In the genomic region with DNA sequence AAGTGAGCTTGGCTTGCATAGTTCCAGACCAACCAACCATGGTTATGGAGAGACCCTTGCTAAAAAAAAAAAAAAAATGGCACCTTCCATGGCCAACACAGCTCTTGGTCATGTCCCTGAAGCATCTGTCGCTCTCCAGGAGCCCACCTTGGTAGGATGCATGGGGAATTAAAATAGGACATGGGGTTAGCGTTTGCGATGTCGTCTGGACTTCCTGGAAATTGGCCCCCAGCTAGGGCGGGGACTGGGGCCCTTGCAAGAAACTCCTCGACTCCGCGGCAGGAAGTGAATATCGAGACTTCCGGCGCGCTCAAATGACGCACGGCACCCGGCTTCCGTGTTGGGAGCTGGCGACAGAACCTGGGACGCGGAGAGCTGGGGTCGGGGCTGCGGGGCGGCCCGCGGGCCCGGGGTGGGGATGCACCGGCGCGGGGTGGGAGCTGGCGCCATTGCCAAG, we compare ENCODE assay signal across 8 mouse cellular contexts. TPM values are rescaled to one million over a fixed set of nuclear protein-coding genes. Genes with fewer than 3 reads are reported as not detected.
DNase-seq lines count a peak whose midpoint lies in the region; ATAC-seq and TF ChIP-seq lines count a peak whose summit lies in the region.

Gene Snf8, plus strand, starts transcription at position 290 of the 457 bp plus-strand sequence.

- peak; percentile 94 for DNase-seq in WW6 (ENCODE audit: low read depth, low spot score)
- DNase-seq in cerebellum, postnatal 4 days (ENCODE audit: low spot score in 2 of 2), result peak; percentile 94 to 96
- peak; percentile 96 for DNase-seq in gastrocnemius, adult 2 months
- peak; percentile 97 for DNase-seq in hindbrain, postnatal 0 days (ENCODE audit: low spot score)
- DNase-seq in left cerebral cortex, adult 2 months (ENCODE audit: extremely low spot score in 1 of 2, low spot score in 2 of 2), result peak; percentile 95 to 96
- peak; percentile 97 to 98 for DNase-seq in right cerebral cortex, adult 2 months (ENCODE audit: low spot score in 2 of 2)
- DNase-seq in urinary bladder, postnatal 14 days (ENCODE audit: low spot score), result peak; percentile 96

- H3K27ac ChIP-seq in gastrocnemius, adult 2 months, result peak within 1 kb of the TSS; percentile 82
- peak within 1 kb of the TSS; percentile 46 for H3K27ac ChIP-seq in hindbrain, postnatal 0 days
- H3K27ac ChIP-seq in left cerebral cortex, adult 2 months, result peak within 1 kb of the TSS; percentile 74

- H3K9me3 ChIP-seq in hindbrain, postnatal 0 days (ENCODE audit: low read length), result no peaks in the 10 kb centered on the region

- H3K4me3 ChIP-seq in gastrocnemius, adult 2 months, result peak within 1 kb of the TSS; percentile 98
- H3K4me3 ChIP-seq in hindbrain, postnatal 0 days (ENCODE audit: low read length), result peak within 1 kb of the TSS; percentile 74
- H3K4me3 ChIP-seq in left cerebral cortex, adult 2 months, result peak within 1 kb of the TSS; percentile 90

- no peak for TF ChIP-seq CTCF in gastrocnemius, adult 2 months (IDR thresholded peaks at IDR 0.05)
- TF ChIP-seq CTCF in hindbrain, postnatal 0 days (IDR thresholded peaks at IDR 0.05; ENCODE audit: low read depth), result no peak
- TF ChIP-seq CTCF in left cerebral cortex, adult 2 months (IDR thresholded peaks at IDR 0.05), result no peak

- intact Hi-C loops in gastrocnemius, adult 2 months (cut with DNase I), result loop anchor here (2.0 to 10.0 kb wide), 2 partner anchors 30 to 170 kb away; partner anchors contain the start of gene Ube2z
- intact Hi-C loops in left cerebral cortex, adult 2 months (cut with DNase I), result loop anchor here (2.0 to 5.0 kb wide), 3 partner anchors 30 to 207 kb away; partner anchors contain the start of gene Ube2z

- H3K9ac ChIP-seq in hindbrain, postnatal 0 days (replicated peaks; ENCODE audit: low read length), result peak within 1 kb of the TSS; percentile 69

- H3K4me2 ChIP-seq in hindbrain, postnatal 0 days (ENCODE audit: low read depth, low read length), result peak within 1 kb of the TSS; percentile 80

- WGBS in hindbrain, postnatal 0 days, result under 1% methylated on average over 29 of the region's 29 CpGs

- H3K4me1 ChIP-seq in hindbrain, postnatal 0 days (ENCODE audit: insufficient read depth, low read length), result peaks cover 10% of the 10 kb centered on the region

- peak; percentile 90 for ATAC-seq in hindbrain, postnatal 0 days
- ATAC-seq in megakaryocyte, adult 5-6 weeks (ENCODE audit: poor library complexity, severe bottlenecking), result peak; percentile 100

- no peaks in the 10 kb centered on the region for H3K36me3 ChIP-seq in hindbrain, postnatal 0 days (ENCODE audit: insufficient read depth, low read length)

- no peaks in the 10 kb centered on the region for H3K27me3 ChIP-seq in hindbrain, postnatal 0 days (ENCODE audit: insufficient read depth, low read length)

RNA-seq across cellular contexts. Expression of gene Snf8, which starts in this region (rescaled TPM):
- total RNA-seq in gastrocnemius, adult 2 months (2021), result 10 to 100 TPM; 31.6 to 34.6 TPM
- 18.6 and 21.4 TPM in 2 replicates for total RNA-seq in hindbrain, postnatal 0 days (2014; rRNA removed)
- polyA plus RNA-seq in hindbrain, postnatal 0 days (2015; fragmentation: Nextera tagmentation; extraction: Ambion mirVana), result 114 and 115 TPM in 2 replicates
- 100 to 1,000 TPM; 102 to 103 TPM for total RNA-seq in left cerebral cortex, adult 2 months (2021)
- 80.1 and 93.3 TPM in 2 replicates for total RNA-seq in megakaryocyte, adult 5-6 weeks (2015)
- total RNA-seq in megakaryocyte, adult 5-6 weeks (2017), result 47.6 and 59.8 TPM in 2 replicates

Comparison
In these comparisons a context has a peak if more than half of its experiments do, and no peak if none do; other contexts are left out.
1. Peak in every context shown above with its lines: DNase-seq, ATAC-seq, H3K4me3 ChIP-seq and H3K27ac ChIP-seq.